Mouse (Mus musculus) CH12.LX (cell line): ENCODE results near the gene Asb16. TPM values are rescaled to one million over a fixed set of nuclear protein-coding genes. Genes with fewer than 3 reads are reported as not detected.
A peak's percentile ranks its signal among the peaks of the same experiment; 100 is the strongest.

Source experiments
- DNase-seq: peaks from one replicate; pipeline ENCODE4 v3.0.0-alpha.2; 2013; ENCODE audit errors: extremely low read depth
- H3K27ac ChIP-seq: 2 replicates; pipeline ENCODE4 v1.5.1; 2012; ENCODE audit warnings: low read depth, mild to moderate bottlenecking, control low read depth, moderate library complexity; ENCODE audit not compliant: insufficient read depth
- H3K27me3 ChIP-seq: replicated peaks from 2 replicates; pipeline ENCODE3; 2012; ENCODE audit warnings: inconsistent platforms
- H3K36me3 ChIP-seq, 2 experiments: replicated peaks in 1 of 2; 2 replicates each; pipeline versions ENCODE3 to v1.6.1; 2012; ENCODE audit warnings: inconsistent platforms in 1 of 2, low read length in 1 of 2, mild to moderate bottlenecking in 1 of 2, mixed read lengths in 1 of 2, moderate library complexity in 1 of 2; ENCODE audit not compliant: control insufficient read depth in 1 of 2, insufficient read depth in 1 of 2
- H3K4me1 ChIP-seq, 2 experiments: 2 replicates each; pipeline ENCODE4 v1.6.1; 2012; ENCODE audit warnings: inconsistent platforms in 1 of 2, moderate library complexity in 1 of 2; ENCODE audit not compliant: insufficient read depth in 2 of 2, control insufficient read depth in 1 of 2
- H3K4me2 ChIP-seq: 2 replicates; pipeline ENCODE4 v1.6.1; 2012; ENCODE audit warnings: low read depth, mild to moderate bottlenecking, control low read depth; ENCODE audit not compliant: poor library complexity, insufficient read depth, severe bottlenecking
- H3K4me3 ChIP-seq, 3 experiments: fragments of 150-350 bp in 1 of 3; sonication (generic) in 1 of 3; replicated peaks in 1 of 3; 2 replicates each; pipeline versions ENCODE3 to v1.5.1; 2011 to 2012; ENCODE audit warnings: low read depth in 2 of 3, low read length in 2 of 3, mild to moderate bottlenecking in 2 of 3, moderate library complexity in 2 of 3, control low read depth in 1 of 3, improper control_type of control experiment in 1 of 3, inconsistent platforms in 1 of 3, mixed read lengths in 1 of 3; ENCODE audit not compliant: poor library complexity in 1 of 3
- H3K79me2 ChIP-seq: replicated peaks from 2 replicates; pipeline ENCODE4 v1.6.1; 2012; ENCODE audit warnings: mild to moderate bottlenecking, moderate library complexity; ENCODE audit not compliant: control insufficient read depth, poor library complexity, insufficient read depth, severe bottlenecking; ENCODE audit errors: extremely low read depth
- H3K9ac ChIP-seq: 2 replicates; pipeline ENCODE4 v1.6.1; 2012; ENCODE audit warnings: low read depth, mild to moderate bottlenecking, control low read depth, moderate library complexity; ENCODE audit not compliant: insufficient read depth
- H3K9me3 ChIP-seq: replicated peaks from 2 replicates; pipeline ENCODE3; 2012; ENCODE audit warnings: low read length, inconsistent platforms, mixed read lengths
- BHLHE40 ChIP-seq: IDR thresholded peaks from 2 replicates; pipeline ENCODE4 v1.6.1; 2011; ENCODE audit warnings: mild to moderate bottlenecking, low read depth, low read length, improper control_type of control experiment
- CHD2 ChIP-seq: IDR thresholded peaks from 2 replicates; pipeline ENCODE4 v1.6.1; 2011; ENCODE audit warnings: low read length, improper control_type of control experiment
- CTCF ChIP-seq, 2 experiments: IDR thresholded peaks in 1 of 2; conservative IDR thresholded peaks in 1 of 2; 2 replicates each; pipeline ENCODE4 v1.5.1; 2011 to 2012; ENCODE audit warnings: low read depth in 2 of 2, low read length in 2 of 2, improper control_type of control experiment in 1 of 2, inconsistent platforms in 1 of 2, mild to moderate bottlenecking in 1 of 2, moderate library complexity in 1 of 2
- E2F4 ChIP-seq: IDR thresholded peaks from 2 replicates; pipeline ENCODE4 v1.6.1; 2011; ENCODE audit warnings: low read depth, low read length, improper control_type of control experiment; ENCODE audit not compliant: insufficient replicate concordance
- ELF1 ChIP-seq: IDR thresholded peaks from 2 replicates; pipeline ENCODE4 v1.6.1; 2014; ENCODE audit warnings: low read depth, mild to moderate bottlenecking, inconsistent platforms, low read length, improper control_type of control experiment
- EP300 ChIP-seq: IDR thresholded peaks from 2 replicates; pipeline ENCODE4 v1.6.1; 2011; ENCODE audit warnings: low read length, improper control_type of control experiment
- ETS1 ChIP-seq: conservative IDR thresholded peaks from 2 replicates; pipeline ENCODE4 v1.6.1; 2012; ENCODE audit warnings: low read depth, mild to moderate bottlenecking, inconsistent platforms, low read length, improper control_type of control experiment, moderate library complexity
- GABPA ChIP-seq: IDR thresholded peaks from 2 replicates; pipeline ENCODE4 v1.6.1; 2012; ENCODE audit warnings: low read depth, low read length, improper control_type of control experiment, inconsistent platforms; ENCODE audit not compliant: insufficient replicate concordance
- HCFC1 ChIP-seq: IDR thresholded peaks from 2 replicates; pipeline ENCODE4 v1.6.1; 2012; ENCODE audit warnings: low read depth, mild to moderate bottlenecking, inconsistent platforms, low read length, improper control_type of control experiment
- IRF4 ChIP-seq: IDR thresholded peaks from 2 replicates; pipeline ENCODE4 v1.6.1; 2014; ENCODE audit warnings: low read depth, mild to moderate bottlenecking, inconsistent platforms, low read length, improper control_type of control experiment
- JUN ChIP-seq: IDR thresholded peaks from 2 replicates; pipeline ENCODE4 v1.6.1; 2011; ENCODE audit warnings: low read depth, mild to moderate bottlenecking, low read length, improper control_type of control experiment, moderate library complexity; ENCODE audit not compliant: insufficient read depth
- JUND ChIP-seq: conservative IDR thresholded peaks from 2 replicates; pipeline ENCODE4 v1.6.1; 2011; ENCODE audit warnings: low read depth, low read length, improper control_type of control experiment
- KAT2A ChIP-seq: IDR thresholded peaks from 2 replicates; pipeline ENCODE4 v1.6.1; 2012; ENCODE audit warnings: low read length, improper control_type of control experiment, inconsistent platforms; ENCODE audit not compliant: insufficient replicate concordance
- MAFK ChIP-seq: IDR thresholded peaks from 2 replicates; pipeline ENCODE4 v1.6.1; 2011; ENCODE audit warnings: low read length, improper control_type of control experiment; ENCODE audit not compliant: insufficient replicate concordance
- MAX ChIP-seq: IDR thresholded peaks from 2 replicates; pipeline ENCODE4 v1.6.1; 2011; ENCODE audit warnings: low read length, improper control_type of control experiment
- MAZ ChIP-seq: IDR thresholded peaks from 2 replicates; pipeline ENCODE4 v1.6.1; 2012; ENCODE audit warnings: low read depth, mild to moderate bottlenecking, inconsistent platforms, low read length, improper control_type of control experiment, moderate library complexity
- MEF2A ChIP-seq: IDR thresholded peaks from 2 replicates; pipeline ENCODE4 v1.6.1; 2014; ENCODE audit warnings: low read depth, mild to moderate bottlenecking, inconsistent platforms, low read length, improper control_type of control experiment, borderline replicate concordance
- MXI1 ChIP-seq: IDR thresholded peaks from 2 replicates; pipeline ENCODE4 v1.6.1; 2011; ENCODE audit warnings: mild to moderate bottlenecking, low read depth, low read length, improper control_type of control experiment
- MYC ChIP-seq: IDR thresholded peaks from 2 replicates; pipeline ENCODE4 v1.6.1; 2011; ENCODE audit warnings: low read depth, mild to moderate bottlenecking, improper control_type of control experiment, low read length
- NELFE ChIP-seq: IDR thresholded peaks from 2 replicates; pipeline ENCODE4 v1.6.1; 2011; ENCODE audit warnings: low read depth, low read length, improper control_type of control experiment
- NRF1 ChIP-seq: IDR thresholded peaks from 2 replicates; pipeline ENCODE4 v1.6.1; 2014; ENCODE audit warnings: low read depth, mild to moderate bottlenecking, inconsistent platforms, low read length, improper control_type of control experiment, moderate library complexity
- POLR2A ChIP-seq: IDR thresholded peaks from 2 replicates; pipeline ENCODE4 v1.6.1; 2011; ENCODE audit warnings: low read depth, mild to moderate bottlenecking, improper control_type of control experiment, low read length
- POLR2AphosphoS2 ChIP-seq: IDR thresholded peaks from 2 replicates; pipeline ENCODE4 v1.6.1; 2011; ENCODE audit warnings: low read depth, low read length, improper control_type of control experiment
- RAD21 ChIP-seq: IDR thresholded peaks from 2 replicates; pipeline ENCODE4 v1.6.1; 2011; ENCODE audit warnings: low read depth, mild to moderate bottlenecking, low read length, improper control_type of control experiment, moderate library complexity
- RCOR1 ChIP-seq: conservative IDR thresholded peaks from 2 replicates; pipeline ENCODE4 v1.6.1; 2012; ENCODE audit warnings: low read depth, mild to moderate bottlenecking, inconsistent platforms, low read length, improper control_type of control experiment
- SIN3A ChIP-seq: IDR thresholded peaks from 2 replicates; pipeline ENCODE4 v1.6.1; 2012; ENCODE audit warnings: low read length, improper control_type of control experiment, inconsistent platforms
- TBP ChIP-seq: conservative IDR thresholded peaks from 2 replicates; pipeline ENCODE4 v1.6.1; 2011; ENCODE audit warnings: low read depth, low read length, improper control_type of control experiment
- TCF12 ChIP-seq: IDR thresholded peaks from 2 replicates; pipeline ENCODE4 v1.6.1; 2014; ENCODE audit warnings: low read depth, mild to moderate bottlenecking, inconsistent platforms, low read length, improper control_type of control experiment
- UBTF ChIP-seq: IDR thresholded peaks from 2 replicates; pipeline ENCODE4 v1.6.1; 2012; ENCODE audit warnings: low read depth, mild to moderate bottlenecking, inconsistent platforms, low read length, improper control_type of control experiment, moderate library complexity
- USF1 ChIP-seq: IDR thresholded peaks from 2 replicates; pipeline ENCODE4 v1.6.1; 2014; ENCODE audit warnings: low read depth, mild to moderate bottlenecking, inconsistent platforms, low read length, improper control_type of control experiment
- USF2 ChIP-seq: conservative IDR thresholded peaks from 2 replicates; pipeline ENCODE4 v1.6.1; 2011; ENCODE audit warnings: low read depth, low read length, improper control_type of control experiment
- ZC3H11A ChIP-seq: IDR thresholded peaks from 2 replicates; pipeline ENCODE4 v1.6.1; 2012; ENCODE audit warnings: low read depth, mild to moderate bottlenecking, inconsistent platforms, low read length, improper control_type of control experiment
- ZKSCAN1 ChIP-seq: IDR thresholded peaks from 2 replicates; pipeline ENCODE4 v1.6.1; 2012; ENCODE audit warnings: low read depth, inconsistent platforms, low read length, improper control_type of control experiment, borderline replicate concordance
- ZMIZ1 ChIP-seq: IDR thresholded peaks from 2 replicates; pipeline ENCODE4 v1.6.1; 2012; ENCODE audit warnings: low read depth, mild to moderate bottlenecking, inconsistent platforms, low read length, improper control_type of control experiment
- ZNF384 ChIP-seq: IDR thresholded peaks from 2 replicates; pipeline ENCODE4 v1.6.1; 2012; ENCODE audit warnings: low read depth, low read length, improper control_type of control experiment, inconsistent platforms
- dilution Hi-C: fragments of 300-500 bp; cut with MboI; formaldehyde crosslinking; loops from 2 replicates; pipeline ENCODE4 v1.14.3; 2020; ENCODE audit warnings: low sequenced_read_pairs; ENCODE audit not compliant: extremely low pct_unique_long_range_greater_than_20kb, extremely low pct_ligation_motif_present
- in situ Hi-C: fragments of 300-500 bp; cut with MboI; formaldehyde crosslinking; loops from 3 replicates; pipeline ENCODE4 v1.14.3; 2019; ENCODE audit warnings: low sequenced_read_pairs, low pct_ligation_motif_present, low pct_unique_long_range_greater_than_20kb, mixed read lengths
- polyA plus RNA-seq: library from polyadenylated mRNA; unstranded; fragments of >175 nt; gene quantifications from 2 replicates; pipeline ENCODE4 v1.2.1, GENCODE M21; 2012; ENCODE audit warnings: low read depth; ENCODE audit not compliant: insufficient read length
- total RNA-seq, 2 experiments: library from RNA; depleted of rRNA; stranded (reverse); fragments of 300-350 nt in 1 of 2; fragments of >200 nt in 1 of 2; gene quantifications; 2 replicates each; pipeline ENCODE4 v1.2.3; 2012 to 2014

Asb16 gene
- total and polyA plus RNA-seq, 3 experiments = not detected

GRCm38 (mm10) chr11:102296491-102297472 is 28.2 kb downstream of the Asb16 start, which contains the start of gene Atxn7l3:
Gene Atxn7l3 (minus strand): TSS chr11:102296631.
- H3K4me2 ChIP-seq = peak within 1 kb of the TSS; percentile 97
- in situ Hi-C loops (no loop called here), dilution Hi-C loops (no loop called here)
- peaks cover 13% of the 10 kb centered on the region for H3K79me2 ChIP-seq
- peak within 1 kb of the TSS; percentile 92 for H3K27ac ChIP-seq
- H3K27me3 ChIP-seq = no peaks in the 10 kb centered on the region
- H3K36me3 ChIP-seq = peaks cover 21 to 32% of the 10 kb centered on the region in 2 experiments
- peaks cover 6 to 38% of the 10 kb centered on the region in 2 experiments; a peak in 3 of 4 replicates for H3K4me1 ChIP-seq
- H3K4me3 ChIP-seq = peak within 1 kb of the TSS; percentile 82 to 96 (median 93)
- peaks cover 2% of the 10 kb centered on the region for H3K9me3 ChIP-seq
- peak; percentile 99 for DNase-seq
- H3K9ac ChIP-seq = peak within 1 kb of the TSS; percentile 95
- TF ChIP-seq MEF2A (peak; percentile 48), RCOR1 (no peak), IRF4 (peak; percentile 57), JUND (no peak), MAZ (peak; percentile 97), ZMIZ1 (peak; percentile 76), MAX (0 out of 2 replicates have a peak, but pooled peaks have one; percentile 61), EP300 (no peak), MAFK (no peak), TBP (0 out of 2 replicates have a peak, but pooled peaks have one; percentile 34), UBTF (peak; percentile 67; the same call in 1 of the 2 replicates), CHD2 (peak; percentile 77), HCFC1 (peak; percentile 83), ZC3H11A (no peak), KAT2A (peak; percentile 68; the same call in 1 of the 2 replicates), USF1 (no peak), ZKSCAN1 (no peak), JUN (no peak), ETS1 (peak; percentile 43), BHLHE40 (peak; percentile 57; the same call in 1 of the 2 replicates), POLR2A (peak; percentile 83), MXI1 (peak; percentile 88), TCF12 (peak; percentile 66), USF2 (no peak), NELFE (peak; percentile 92), MYC (peak; percentile 26; the same call in 1 of the 2 replicates), NRF1 (peak; percentile 70), GABPA (no peak), E2F4 (no peak), RAD21 (no peak), CTCF (conservative IDR thresholded peaks at IDR 0.05 in 1 of 2, IDR thresholded peaks at IDR 0.05 in 1 of 2; ENCODE audit: low read depth in 2 of 2, low read length in 2 of 2) (no peak), POLR2AphosphoS2 (peak; percentile 87), ZNF384 (peak; percentile 11; the same call in 1 of the 2 replicates), SIN3A (peak; percentile 93), ELF1 (peak; percentile 82)
